Mouse (Mus musculus) ES-E14 (cell line): Measurements from ENCODE around the gene Dap.

Experiments used
- CHD2 ChIP-seq: IDR thresholded peaks from 2 replicates; pipeline ENCODE4 v1.6.1; 2014; ENCODE audit warnings: mild to moderate bottlenecking, low read depth, low read length, inconsistent platforms
- ZC3H11A ChIP-seq: IDR thresholded peaks from 2 replicates; pipeline ENCODE4 v1.6.1; 2012; ENCODE audit warnings: low read depth, mild to moderate bottlenecking, inconsistent platforms, low read length, borderline replicate concordance
- ZNF384 ChIP-seq: IDR thresholded peaks from 2 replicates; pipeline ENCODE4 v1.6.1; 2012; ENCODE audit warnings: low read depth, low read length, inconsistent platforms

- TF ChIP-seq ZNF384, result no peak
- TF ChIP-seq CHD2, result no peak
- TF ChIP-seq ZC3H11A, result no peak
Observed at GRCm38 (mm10) chr15:31320598-31321377, 96.7 kb downstream of the Dap start.
